Mouse (Mus musculus) ES-Bruce4 (cell line): Measurements from ENCODE around the gene Ttc39b.

ENCODE experiments used
- CTCF ChIP-seq: IDR thresholded peaks from one replicate; pipeline ENCODE4 v1.8.1; 2011; ENCODE audit warnings: low read depth, low read length
- EP300 ChIP-seq: IDR thresholded peaks from 2 replicates; pipeline ENCODE4 v1.6.1; 2011; ENCODE audit warnings: low read depth, low read length; ENCODE audit not compliant: insufficient read depth
- POLR2A ChIP-seq: IDR thresholded peaks from one replicate; pipeline ENCODE4 v1.8.1; 2011; ENCODE audit warnings: low read length; ENCODE audit not compliant: insufficient read depth

DNA sequence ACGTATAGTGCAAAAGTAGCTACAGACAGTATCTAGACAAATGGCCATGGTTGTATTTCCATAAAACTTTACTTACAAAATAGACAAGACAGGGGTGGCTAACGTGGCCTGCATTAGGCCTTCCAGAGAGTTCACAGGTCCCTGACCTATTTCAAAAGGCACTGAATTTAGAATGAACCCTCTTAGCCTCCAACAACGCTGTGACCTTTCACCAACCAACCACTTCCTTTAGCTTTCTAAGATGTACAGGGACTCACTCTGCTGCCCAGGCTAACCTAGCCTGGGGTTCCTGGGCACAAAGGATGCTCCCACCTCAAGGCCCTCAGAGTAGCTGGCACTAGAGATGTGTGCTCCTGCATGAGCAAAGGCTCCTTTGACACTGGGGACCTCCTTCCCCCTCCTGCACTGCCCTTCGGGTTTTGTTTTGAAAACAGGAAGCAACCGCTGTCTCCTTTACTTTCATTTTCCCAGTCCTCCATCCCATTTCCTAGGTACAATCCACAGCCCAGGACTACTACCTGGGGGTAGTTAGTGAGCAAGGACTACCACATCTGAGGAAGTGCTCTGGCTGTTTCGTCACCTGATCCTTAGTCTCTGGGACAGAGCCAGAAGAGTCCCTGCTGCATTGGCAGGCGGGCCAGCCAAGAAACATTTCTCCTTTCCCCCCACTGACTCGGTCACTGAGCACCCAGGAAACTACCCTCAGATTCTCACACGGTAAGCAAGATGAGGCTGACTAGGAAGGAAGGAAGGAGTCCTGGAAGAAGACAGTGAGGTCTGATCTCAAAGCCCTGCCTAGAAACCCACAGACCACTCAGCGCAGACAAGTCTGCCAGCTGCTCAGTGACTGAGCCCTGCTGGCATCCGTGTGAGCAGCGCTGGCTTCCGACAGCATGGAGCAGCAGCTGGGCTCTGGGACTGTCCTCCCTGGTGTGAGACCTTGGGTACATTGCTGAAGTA, 8.9 kb downstream of the Ttc39b start:
- no peak for TF ChIP-seq CTCF
- no peak for TF ChIP-seq POLR2A
- TF ChIP-seq EP300, result no peak
